Mouse (Mus musculus) kidney, embryonic 16.5 days (tissue): ENCODE data around the gene Ip6k3. TPM values are rescaled to one million over a fixed set of nuclear protein-coding genes. Genes with fewer than 3 reads are reported as not detected.
A peak's percentile ranks its signal among the peaks of the same experiment; 100 is the strongest.

Experiments used
- ATAC-seq: fragments of 200-750 bp; cut with Nextera tagmentation; 2 replicates; pipeline ENCODE4 v1.8.0; 2017; ENCODE audit warnings: moderate TSS enrichment; ENCODE audit not compliant: low FRiP score, low TSS enrichment
- H3K27ac ChIP-seq: fragments of 300-500 bp; sonication (generic); 2 replicates; pipeline ENCODE4 v1.5.1; 2014; ENCODE audit warnings: low read length
- H3K27me3 ChIP-seq: fragments of 300-500 bp; sonication (generic); 2 replicates; pipeline ENCODE4 v1.6.1; 2014; ENCODE audit warnings: low read length, control low read depth, mixed read lengths; ENCODE audit not compliant: insufficient read depth
- H3K36me3 ChIP-seq: fragments of 300-500 bp; sonication (generic); 2 replicates; pipeline ENCODE4 v1.6.1; 2014; ENCODE audit warnings: low read length, control low read depth, mixed read lengths; ENCODE audit not compliant: insufficient read depth
- H3K4me1 ChIP-seq: fragments of 300-500 bp; sonication (generic); 2 replicates; pipeline ENCODE4 v1.6.1; 2014; ENCODE audit warnings: low read length, control low read depth, mixed read lengths; ENCODE audit not compliant: insufficient read depth
- H3K4me2 ChIP-seq: fragments of 300-500 bp; sonication (generic); replicated peaks from 2 replicates; pipeline ENCODE4 v1.6.1; 2014; ENCODE audit warnings: low read depth, low read length
- H3K4me3 ChIP-seq: fragments of 300-500 bp; sonication (generic); 2 replicates; pipeline ENCODE4 v1.5.1; 2014; ENCODE audit warnings: mild to moderate bottlenecking, low read length
- H3K9ac ChIP-seq: fragments of 300-500 bp; sonication (generic); replicated peaks from 2 replicates; pipeline ENCODE4 v1.6.1; 2014; ENCODE audit warnings: low read length
- H3K9me3 ChIP-seq: fragments of 300-500 bp; sonication (generic); 2 replicates; pipeline ENCODE4 v1.6.1; 2016; ENCODE audit warnings: low read length, control low read depth
- WGBS: fragments of 180-500 bp; shearing (Covaris S2); extraction: QIAGEN DNeasy Blood & Tissue Kit; methylation state at CpG from one replicate; pipeline ENCODE4 v1.1.7; 2014; 5-methylcytosine and 5-hydroxymethylcytosine counted together
- polyA plus RNA-seq: library from polyadenylated mRNA; unstranded; fragments of >200 nt; fragmentation: Nextera tagmentation; extraction: Ambion mirVana; gene quantifications from 2 replicates; pipeline ENCODE4 v1.2.1, GENCODE M21; 2015

The Ip6k3 gene
- polyA plus RNA-seq, 1 experiment from 2014 or later = 0.15 TPM

DNA sequence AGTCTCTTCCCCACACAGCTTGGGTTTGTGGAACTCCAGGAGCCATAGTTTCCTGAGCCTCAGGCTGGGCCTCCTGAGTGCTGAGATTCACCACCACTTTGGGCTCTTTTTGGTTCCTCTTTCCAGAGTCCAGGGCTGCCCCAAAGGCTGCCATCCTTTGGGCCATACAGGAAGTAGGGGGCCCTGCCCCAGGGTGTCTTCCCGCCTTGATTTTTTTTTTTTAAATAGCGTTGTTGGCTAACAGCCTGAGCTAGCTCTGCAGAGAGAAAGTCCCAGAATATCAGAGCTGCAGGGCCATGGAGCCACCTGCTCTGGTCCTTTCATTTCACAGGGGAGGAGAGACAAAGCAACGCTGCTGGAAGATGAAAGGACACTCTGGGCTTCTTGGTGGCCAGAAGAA is 6.1 kb upstream of the Ip6k3 start:
- H3K27me3 ChIP-seq = no peaks in the 10 kb centered on the region
- no peak for ATAC-seq
- no peak overlapping the region for H3K27ac ChIP-seq
- peaks cover 11% of the 10 kb centered on the region for H3K4me1 ChIP-seq
- WGBS = 74% methylated on average over 3 of the region's 3 CpGs
- H3K4me3 ChIP-seq = no peak overlapping the region
- H3K36me3 ChIP-seq = no peaks in the 10 kb centered on the region
- no peak overlapping the region for H3K4me2 ChIP-seq
- no peaks in the 10 kb centered on the region for H3K9me3 ChIP-seq
- no peak overlapping the region for H3K9ac ChIP-seq

DNA sequence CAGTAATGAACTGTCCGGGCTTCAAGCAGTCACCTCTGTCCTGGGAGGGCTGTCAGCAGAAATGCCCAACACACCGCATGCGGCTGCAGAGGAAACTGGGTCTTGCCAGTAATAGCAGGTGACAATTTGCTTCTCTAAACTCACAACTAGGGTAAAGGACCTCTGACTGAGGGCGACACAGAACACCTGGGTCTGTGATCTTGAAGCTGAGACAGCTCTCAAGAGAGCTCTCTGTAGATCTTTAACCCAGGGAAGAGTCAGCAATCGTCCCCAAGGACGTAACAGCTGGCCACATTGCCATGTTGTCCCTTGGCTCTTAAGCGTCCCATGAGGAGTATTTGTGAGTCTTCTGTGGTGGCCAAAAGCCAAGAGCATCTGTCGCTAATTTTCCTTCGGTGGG is 4.9 kb upstream of the Ip6k3 start:
- 78% methylated on average over 9 of the region's 9 CpGs for WGBS
- no peak for ATAC-seq
- H3K4me3 ChIP-seq = no peak overlapping the region

DNA sequence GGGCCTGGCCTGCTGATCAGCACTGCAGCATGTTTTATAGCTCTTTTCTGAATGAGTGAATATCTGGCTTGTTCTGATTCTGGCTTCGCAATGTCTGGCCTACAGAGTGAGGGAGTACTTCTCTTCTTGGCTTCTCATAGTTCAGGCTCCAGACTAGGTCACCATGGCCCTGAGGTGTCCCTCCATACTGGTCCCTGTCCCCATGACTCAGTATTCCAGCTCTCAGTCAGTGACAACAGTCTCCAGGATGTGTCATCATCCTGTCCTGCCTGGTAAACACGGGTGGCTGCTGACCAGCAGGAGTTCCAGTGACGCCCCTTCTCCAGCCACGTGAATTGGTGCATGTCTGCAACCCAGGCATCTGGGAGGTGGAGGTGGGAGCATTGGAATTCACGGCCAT is 3.5 kb upstream of the Ip6k3 start:
- 65% methylated on average over 5 of the region's 5 CpGs for WGBS
- no peak for ATAC-seq
- H3K4me3 ChIP-seq = no peak overlapping the region
- no peaks in the 10 kb centered on the region for H3K9me3 ChIP-seq
- H3K27ac ChIP-seq = no peak overlapping the region
- H3K9ac ChIP-seq = no peak overlapping the region
- no peaks in the 10 kb centered on the region for H3K27me3 ChIP-seq
- H3K4me1 ChIP-seq = peaks cover 10% of the 10 kb centered on the region
- no peaks in the 10 kb centered on the region for H3K36me3 ChIP-seq
- H3K4me2 ChIP-seq = no peak overlapping the region

More for the DNA sequence above, 4.9 kb upstream of the Ip6k3 start:
- peaks cover 11% of the 10 kb centered on the region for H3K4me1 ChIP-seq
- H3K27me3 ChIP-seq = no peaks in the 10 kb centered on the region
- H3K4me2 ChIP-seq = no peak overlapping the region
- H3K9me3 ChIP-seq = no peaks in the 10 kb centered on the region
- H3K9ac ChIP-seq = no peak overlapping the region
- H3K36me3 ChIP-seq = no peaks in the 10 kb centered on the region
- no peak overlapping the region for H3K27ac ChIP-seq

DNA sequence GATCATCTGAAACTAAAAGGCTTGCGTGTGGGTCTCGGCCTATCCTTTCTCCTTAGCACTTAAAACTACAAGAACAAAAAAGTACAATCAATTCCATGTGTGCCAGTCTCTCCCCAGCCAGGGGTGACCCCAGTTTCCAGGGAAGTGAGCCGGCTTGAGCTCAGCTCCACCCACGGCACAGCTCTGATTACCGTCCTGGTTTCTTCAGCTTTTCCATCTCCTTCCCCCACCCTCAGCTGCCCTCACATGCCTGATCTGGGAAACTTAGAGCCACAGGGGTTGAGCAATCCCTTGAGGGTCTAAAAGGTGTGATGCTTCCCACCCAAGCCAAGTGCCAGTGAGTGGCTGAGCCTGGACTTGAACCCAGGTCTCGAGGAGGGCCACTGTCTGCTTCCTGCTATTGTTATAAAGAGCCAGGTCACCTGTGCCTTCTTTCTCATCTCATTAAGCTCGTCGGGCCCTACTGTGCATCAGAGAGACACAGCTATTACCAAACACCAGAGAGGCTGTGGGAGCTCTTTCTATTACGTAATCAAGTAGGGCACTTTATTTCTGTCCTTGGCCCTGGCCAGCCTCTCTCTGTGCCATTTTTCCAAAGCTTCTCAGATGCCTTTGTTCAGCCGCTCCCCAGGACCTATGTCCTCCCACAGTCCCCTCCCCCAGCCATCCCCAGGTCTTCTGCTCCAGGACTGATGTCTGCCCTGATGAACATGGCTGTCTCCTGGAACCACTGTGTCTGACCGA is 2.5 kb upstream of the Ip6k3 start:
- no peak overlapping the region for H3K4me2 ChIP-seq
- ATAC-seq = no peak
- WGBS = 67% methylated on average over 11 of the region's 11 CpGs
- H3K4me1 ChIP-seq = no peaks in the 10 kb centered on the region
- H3K9ac ChIP-seq = no peak overlapping the region
- H3K27me3 ChIP-seq = no peaks in the 10 kb centered on the region
- H3K9me3 ChIP-seq = no peaks in the 10 kb centered on the region
- H3K27ac ChIP-seq = no peak overlapping the region
- no peaks in the 10 kb centered on the region for H3K36me3 ChIP-seq
- no peak overlapping the region for H3K4me3 ChIP-seq

DNA sequence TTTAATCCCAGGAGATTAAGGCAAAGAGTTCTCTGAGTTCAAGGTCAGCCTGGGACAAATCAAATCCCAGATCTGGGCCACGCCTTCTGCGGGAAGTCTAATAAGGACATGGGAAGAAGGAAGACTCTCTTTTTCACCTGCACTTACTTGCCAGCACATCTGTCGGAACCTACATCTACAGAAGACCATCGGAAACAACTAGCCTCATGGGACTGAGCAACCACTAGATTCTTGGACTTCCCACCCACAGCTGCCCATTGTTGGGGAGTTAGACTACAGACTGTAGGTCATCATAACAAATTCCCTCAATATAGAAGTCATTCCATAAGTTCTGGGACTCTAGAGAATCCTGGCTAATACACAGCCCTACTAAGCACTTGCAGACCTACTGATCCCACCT is 974 bp upstream of the Ip6k3 start:
- no peak for ATAC-seq
- Histone ChIP-seq H3K4me1 (no peaks in the 10 kb centered on the region), H3K9ac (no peak overlapping the region), H3K4me3 (no peak overlapping the region), H3K9me3 (no peaks in the 10 kb centered on the region), H3K27me3 (no peaks in the 10 kb centered on the region), H3K27ac (no peak overlapping the region), H3K4me2 (no peak overlapping the region), H3K36me3 (no peaks in the 10 kb centered on the region)
- WGBS = 93% methylated on average over 4 of the region's 4 CpGs

DNA sequence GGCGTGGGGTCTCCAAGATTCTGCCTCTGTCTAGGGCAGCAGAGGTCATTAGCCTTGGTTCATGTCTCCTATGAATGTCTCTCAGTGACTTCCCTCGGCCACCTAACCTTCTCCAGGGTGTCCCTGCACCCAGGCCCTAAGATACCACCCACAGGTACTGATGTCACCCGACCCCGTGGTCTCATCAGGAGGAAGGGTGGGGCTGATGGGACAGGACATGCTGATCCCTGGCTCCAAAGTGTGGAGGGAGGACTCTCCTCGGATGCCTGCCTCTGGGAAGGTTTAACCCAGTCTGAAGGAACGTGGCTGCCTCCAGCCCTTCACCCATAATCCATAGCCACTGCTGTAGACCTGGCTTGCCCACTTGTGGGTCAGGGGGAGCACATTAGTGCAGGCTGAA is 694 bp downstream of the Ip6k3 start:
- Histone ChIP-seq H3K4me2 (no peak overlapping the region), H3K27ac (no peak overlapping the region), H3K27me3 (no peaks in the 10 kb centered on the region), H3K9me3 (no peaks in the 10 kb centered on the region), H3K36me3 (no peaks in the 10 kb centered on the region), H3K4me1 (no peaks in the 10 kb centered on the region), H3K4me3 (no peak overlapping the region), H3K9ac (no peak overlapping the region)
- no peak for ATAC-seq
- WGBS = 68% methylated on average over 6 of the region's 6 CpGs

DNA sequence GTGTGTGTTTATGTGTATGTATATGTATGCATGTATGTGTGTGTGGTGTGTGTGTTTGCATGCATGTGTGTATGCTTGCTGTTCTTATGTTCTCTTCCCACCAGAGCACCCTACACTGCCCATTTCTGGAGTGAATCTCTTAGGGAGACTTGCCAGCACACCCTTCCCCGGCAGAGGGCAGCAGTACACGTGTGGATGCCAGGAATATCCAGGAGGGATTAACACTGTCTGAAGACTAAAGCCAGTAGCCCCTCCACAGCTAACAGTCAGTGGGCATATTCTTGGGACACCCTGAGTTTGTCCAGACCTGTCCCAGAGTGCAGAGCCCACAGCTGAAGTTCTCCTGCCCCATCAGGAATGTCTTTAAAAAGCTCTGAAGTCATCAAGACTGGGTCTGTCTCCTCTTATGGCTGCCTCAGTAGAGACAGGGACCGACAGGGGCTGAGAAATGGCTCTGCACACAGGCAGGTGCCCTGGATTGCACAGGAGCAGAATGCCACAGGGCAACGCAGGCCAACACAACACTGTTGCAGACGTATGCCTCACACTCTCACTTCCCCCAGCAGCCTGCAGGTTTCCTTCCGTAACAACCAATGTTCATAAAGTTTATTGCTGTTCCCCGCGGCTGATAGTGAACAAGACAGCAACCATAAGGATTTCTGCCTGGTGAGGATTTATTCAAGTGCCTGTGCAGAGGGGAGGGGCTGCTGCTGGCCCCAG is 2.4 kb downstream of the Ip6k3 start:
- H3K9ac ChIP-seq = no peak overlapping the region
- no peak overlapping the region for H3K4me2 ChIP-seq
- peaks cover 2% of the 10 kb centered on the region; the same call in 1 of the 2 replicates for H3K27me3 ChIP-seq
- no peak overlapping the region for H3K4me3 ChIP-seq
- no peak overlapping the region for H3K27ac ChIP-seq
- ATAC-seq = no peak
- H3K4me1 ChIP-seq = no peaks in the 10 kb centered on the region
- 45% methylated on average over 8 of the region's 8 CpGs for WGBS
- H3K36me3 ChIP-seq = no peaks in the 10 kb centered on the region
- no peaks in the 10 kb centered on the region for H3K9me3 ChIP-seq

DNA sequence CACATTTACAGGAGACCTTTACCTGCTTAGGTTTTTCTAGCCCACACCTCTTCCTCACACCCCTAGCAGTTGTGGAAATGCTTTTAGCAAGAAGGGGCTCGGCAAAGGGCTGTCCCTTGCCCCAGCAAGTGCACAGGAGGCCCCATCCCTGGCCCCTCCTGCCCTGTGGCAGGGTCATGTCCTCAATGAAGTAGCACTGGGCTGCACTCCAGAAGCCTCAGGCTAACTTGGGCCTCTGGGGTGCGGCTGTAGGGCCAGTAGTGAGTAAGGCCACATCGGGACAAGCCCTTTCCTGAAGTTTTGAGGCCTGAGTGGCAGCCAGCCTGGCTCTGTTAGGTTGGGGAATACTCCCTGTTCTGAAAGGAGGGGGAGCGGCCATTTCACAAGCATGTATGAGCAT is 6.7 kb downstream of the Ip6k3 start:
- WGBS = 63% methylated on average over 4 of the region's 4 CpGs
- Histone ChIP-seq H3K36me3 (no peaks in the 10 kb centered on the region), H3K27me3 (peaks cover 2% of the 10 kb centered on the region; the same call in 1 of the 2 replicates), H3K27ac (no peak overlapping the region), H3K4me1 (peaks cover 8% of the 10 kb centered on the region; the same call in 1 of the 2 replicates), H3K4me3 (no peak overlapping the region), H3K4me2 (no peak overlapping the region), H3K9ac (no peak overlapping the region), H3K9me3 (no peaks in the 10 kb centered on the region)
- no peak for ATAC-seq

DNA sequence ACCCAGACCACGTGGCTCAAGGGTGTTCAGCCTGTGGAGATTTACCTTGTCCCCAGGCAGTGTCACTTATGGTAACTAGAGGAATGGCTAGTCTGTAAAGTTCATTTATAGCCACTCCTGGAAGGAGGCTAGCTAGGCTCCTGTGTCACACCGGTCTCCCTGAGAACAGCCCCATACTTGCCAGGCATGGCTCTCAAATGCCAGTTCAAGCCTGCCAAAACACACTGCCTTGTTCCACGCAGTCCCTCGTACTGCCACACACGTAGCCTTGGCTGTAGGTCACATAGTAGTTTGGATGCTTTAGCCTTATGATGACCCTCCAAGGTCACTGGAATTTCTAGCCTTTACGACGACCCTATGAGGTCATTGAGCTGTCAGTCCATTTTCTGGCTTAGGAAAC is 8.4 kb downstream of the Ip6k3 start:
- H3K4me1 ChIP-seq = peaks cover 10% of the 10 kb centered on the region; the same call in 1 of the 2 replicates
- peaks cover 2% of the 10 kb centered on the region; the same call in 1 of the 2 replicates for H3K27me3 ChIP-seq
- no peak overlapping the region for H3K4me2 ChIP-seq
- no peaks in the 10 kb centered on the region for H3K36me3 ChIP-seq
- H3K9ac ChIP-seq = no peak overlapping the region
- no peak overlapping the region for H3K27ac ChIP-seq
- 71% methylated on average over 7 of the region's 7 CpGs for WGBS
- no peaks in the 10 kb centered on the region for H3K9me3 ChIP-seq
- H3K4me3 ChIP-seq = no peak overlapping the region
- no peak for ATAC-seq

DNA sequence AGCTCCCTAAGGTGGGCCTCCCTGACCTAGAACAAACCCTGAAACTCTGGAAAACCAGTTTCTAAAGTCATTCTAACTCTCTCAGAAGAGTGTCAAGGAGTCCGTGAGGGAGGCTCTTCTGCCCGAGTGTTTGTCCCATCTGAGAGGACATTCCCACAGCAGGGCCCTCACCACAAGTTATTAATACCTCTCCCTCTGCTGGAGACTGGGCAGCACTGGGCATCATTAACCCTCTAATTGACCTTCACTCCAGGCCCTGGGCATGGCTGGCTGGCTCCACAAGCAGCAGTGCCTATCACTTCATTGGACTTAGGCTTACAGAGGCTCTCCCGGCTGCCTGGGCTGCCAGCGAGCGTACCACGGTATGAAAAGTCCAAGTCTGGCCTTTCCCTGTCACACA is 9.2 kb downstream of the Ip6k3 start:
- Histone ChIP-seq H3K27me3 (peaks cover 2% of the 10 kb centered on the region; the same call in 1 of the 2 replicates), H3K4me3 (no peak overlapping the region), H3K9ac (no peak overlapping the region), H3K4me1 (peaks cover 14% of the 10 kb centered on the region), H3K27ac (no peak overlapping the region), H3K36me3 (no peaks in the 10 kb centered on the region), H3K9me3 (no peaks in the 10 kb centered on the region), H3K4me2 (no peak overlapping the region)
- 62% methylated on average over 6 of the region's 6 CpGs for WGBS
- 0 out of 2 replicates have a peak, but pooled peaks have one; percentile 25 for ATAC-seq
